Mouse (Mus musculus): Measurements from ENCODE around the gene Crygf. TPM values are rescaled to one million over a fixed set of nuclear protein-coding genes. Genes with fewer than 3 reads are reported as not detected.
"Not testable (repeated sequence)": the region's sequence is repeated elsewhere in the genome, so short reads cannot be mapped to it uniquely, and the experiment has no call there.

The Crygf gene
- polyA plus RNA-seq (2015; fragmentation: Nextera tagmentation; extraction: Ambion mirVana) = not detected in 2 replicates

GRCm38 (mm10) chr1:65926294-65926693 lies at the start of gene Crygf:
Gene Crygf (plus strand): TSS chr1:65926520.
- no peaks in the 10 kb centered on the region for H3K4me1 ChIP-seq
- H3K9ac ChIP-seq = no peak within 1 kb of the TSS
- peaks cover 7% of the 10 kb centered on the region; the same call in 1 of the 2 replicates for H3K27me3 ChIP-seq (replicated peaks)
- no peak within 1 kb of the TSS for H3K4me3 ChIP-seq (replicated peaks)
- H3K4me2 ChIP-seq = no peak within 1 kb of the TSS
- no peaks in the 10 kb centered on the region for H3K9me3 ChIP-seq
- no peaks in the 10 kb centered on the region for H3K36me3 ChIP-seq
- no peak for ATAC-seq (ENCODE audit: insufficient read depth, low FRiP score, low read depth)
- WGBS = 70% methylated on average over 4 of the region's 4 CpGs
- H3K27ac ChIP-seq = no peak within 1 kb of the TSS

GRCm38 (mm10) chr1:65925361-65926210 lies 734 bp upstream of the Crygf start:
- Histone ChIP-seq H3K4me3 (replicated peaks) (no peak overlapping the region), H3K9me3 (no peaks in the 10 kb centered on the region), H3K9ac (no peak overlapping the region), H3K4me2 (no peak overlapping the region), H3K4me1 (no peaks in the 10 kb centered on the region), H3K36me3 (no peaks in the 10 kb centered on the region), H3K27me3 (replicated peaks) (peaks cover 7% of the 10 kb centered on the region; the same call in 1 of the 2 replicates), H3K27ac (no peak overlapping the region)
- WGBS = 32% methylated on average over 6 of the region's 6 CpGs
- ATAC-seq (ENCODE audit: insufficient read depth, low FRiP score, low read depth) = peak; percentile 65; the same call in 1 of the 2 replicates

- H3K4me2 ChIP-seq = not testable (repeated sequence)
- WGBS = 87% methylated on average over 11 of the region's 11 CpGs
Measured at GRCm38 (mm10) chr1:65926696-65927095, 376 bp downstream of the Crygf start.

GRCm38 (mm10) chr1:65930055-65930454 lies 3.7 kb downstream of the Crygf start:
- Histone ChIP-seq H3K9ac (no peak overlapping the region), H3K9me3 (no peaks in the 10 kb centered on the region), H3K27me3 (replicated peaks) (peaks cover 7% of the 10 kb centered on the region; the same call in 1 of the 2 replicates), H3K4me1 (no peaks in the 10 kb centered on the region), H3K4me3 (replicated peaks) (no peak overlapping the region), H3K27ac (no peak overlapping the region), H3K36me3 (no peaks in the 10 kb centered on the region), H3K4me2 (no peak overlapping the region)
- no peak for ATAC-seq (ENCODE audit: insufficient read depth, low FRiP score, low read depth)
- WGBS = 82% methylated on average over 2 of the region's 2 CpGs

More at GRCm38 (mm10) chr1:65926696-65927095, 376 bp downstream of the Crygf start:
- H3K27ac ChIP-seq; H3K9me3 ChIP-seq; H3K9ac ChIP-seq; ATAC-seq (ENCODE audit: insufficient read depth, low FRiP score, low read depth); H3K4me1 ChIP-seq; H3K4me3 ChIP-seq (replicated peaks); H3K27me3 ChIP-seq (replicated peaks); H3K36me3 ChIP-seq: not testable (repeated sequence)

DNA sequence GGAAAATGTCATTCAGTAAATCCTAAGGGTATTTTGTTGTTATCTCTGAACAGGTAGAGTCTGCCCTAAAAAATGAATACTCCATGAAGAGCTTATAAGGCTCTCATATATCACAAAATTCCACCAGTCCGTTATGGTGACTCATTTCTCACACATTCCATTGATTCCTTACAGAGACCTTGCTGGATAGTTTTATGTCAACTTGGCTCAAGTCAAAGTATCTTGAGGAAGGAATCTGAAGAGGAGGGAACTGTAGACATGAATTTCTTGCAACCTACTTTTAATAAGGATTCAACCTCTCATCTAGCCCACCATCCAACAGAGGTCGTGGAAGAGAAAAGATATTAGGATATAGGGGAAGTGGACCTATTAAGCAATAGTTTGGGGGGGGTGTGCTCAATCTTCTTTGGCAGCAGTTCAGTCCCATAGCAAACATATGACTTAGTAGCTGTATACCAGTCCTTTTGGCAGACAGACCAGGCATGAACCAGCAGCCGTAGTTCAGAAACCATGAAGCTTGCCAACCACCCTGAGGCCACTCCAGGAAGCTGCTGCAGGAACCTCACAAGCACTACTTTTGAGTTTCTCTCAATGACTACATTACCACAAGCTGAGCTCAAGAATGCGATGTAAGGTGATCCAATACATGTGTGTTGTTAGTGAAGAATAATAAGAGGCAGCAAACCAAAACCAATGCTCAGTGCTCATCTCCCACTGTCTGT lies 5.9 kb downstream of the Crygf start:
- Histone ChIP-seq H3K9ac (no peak overlapping the region), H3K27ac (no peak overlapping the region), H3K36me3 (no peaks in the 10 kb centered on the region), H3K27me3 (replicated peaks) (peaks cover 7% of the 10 kb centered on the region; the same call in 1 of the 2 replicates), H3K4me1 (no peaks in the 10 kb centered on the region), H3K4me3 (replicated peaks) (no peak overlapping the region), H3K4me2 (no peak overlapping the region), H3K9me3 (no peaks in the 10 kb centered on the region)
- no peak for ATAC-seq (ENCODE audit: insufficient read depth, low FRiP score, low read depth)
- WGBS = 71% methylated on average over 4 of the region's 4 CpGs

Other genes starting within 250 kb of the Crygf start
- 16.6 and 20.9 TPM in 2 replicates for gene Map2, start 248.8 kb downstream of the Crygf start, polyA plus RNA-seq (2015; fragmentation: Nextera tagmentation; extraction: Ambion mirVana)

Measured in stomach, embryonic 15.5 days (tissue).